Mouse (Mus musculus) embryonic fibroblast, embryonic 13.5 days (primary cell): ENCODE measurements around the gene Strip1.

Experiments
- CTCF ChIP-seq: IDR thresholded peaks from 2 replicates; pipeline ENCODE4 v1.5.1; 2011; ENCODE audit warnings: mild to moderate bottlenecking, control low read depth, low read length, moderate library complexity, borderline replicate concordance; ENCODE audit not compliant: insufficient read depth
- POLR2A ChIP-seq: IDR thresholded peaks from 2 replicates; pipeline ENCODE4 v1.6.1; 2011; ENCODE audit warnings: low read depth, mild to moderate bottlenecking, control low read depth, low read length, moderate library complexity

GRCm38 (mm10) chr3:107667426-107667825 lies 35.9 kb upstream of the Strip1 start:
- no peak for TF ChIP-seq CTCF
- TF ChIP-seq POLR2A = no peak
